18 mouse cellular contexts compared by ENCODE assay signal in genomic region chr10:125623836-125624235, GRCm38 (mm10).
DNase-seq lines count a peak whose midpoint lies in the region; ATAC-seq lines count a peak whose summit lies in the region.
"Had no signal": no experiment of that assay in that cellular context is flagged by ENCODE, and none has a peak within 500 bp of the region (broad histone marks: within the 10 kb centered on the region; RNA-seq: fewer than 3 reads in every experiment).

No protein-coding gene starts in this region.

- no peak for ATAC-seq in hindbrain, embryonic 11.5 days (ENCODE audit: low FRiP score)
- ATAC-seq in hindbrain, embryonic 12.5 days (ENCODE audit: low FRiP score) = no peak
- peak; percentile 51; the same call in 1 of the 2 replicates for ATAC-seq in forebrain, embryonic 15.5 days (replicated peaks)
- ATAC-seq: CD4-positive, CD25-positive, alpha-beta regulatory T cell, adult 4 months had no signal

- H3K27me3 ChIP-seq in hindbrain, embryonic 11.5 days (ENCODE audit: control insufficient read depth, insufficient read depth, low read length) = no peaks in the 10 kb centered on the region
- no peaks in the 10 kb centered on the region for H3K27me3 ChIP-seq in hindbrain, embryonic 12.5 days
- H3K27me3 ChIP-seq in forebrain, embryonic 15.5 days = no peaks in the 10 kb centered on the region
- H3K27me3 ChIP-seq: limb, embryonic 15.5 days; neural tube, embryonic 12.5 days had no signal

- H3K27ac ChIP-seq in hindbrain, embryonic 11.5 days (ENCODE audit: low read depth, low read length) = no peak overlapping the region
- no peak overlapping the region for H3K27ac ChIP-seq in hindbrain, embryonic 12.5 days
- H3K27ac ChIP-seq in forebrain, embryonic 15.5 days (replicated peaks) = no peak overlapping the region
- H3K27ac ChIP-seq: kidney, postnatal 0 days; limb, embryonic 15.5 days; neural tube, embryonic 12.5 days had no signal

- peak; percentile 13 for DNase-seq in hindbrain, embryonic 11.5 days (ENCODE audit: low spot score)
- peak; percentile 52 for DNase-seq in retina, embryonic 14.5 days (ENCODE audit: low spot score)
- DNase-seq in retina, postnatal 1 day = no peak
- DNase-seq in right cerebral cortex, postnatal 25 days = no peak
- no peak for DNase-seq in ovary, postnatal 10 days (ENCODE audit: low spot score)
- DNase-seq: cerebellum, adult 8-10 months; heart, postnatal 10 days; kidney, adult 18-20 months; lung, postnatal 10 days; spleen, adult 18-20 months; thymus, postnatal 25 days had no signal

- H3K4me1 ChIP-seq in hindbrain, embryonic 11.5 days (replicated peaks; ENCODE audit: control insufficient read depth, insufficient read depth, low read length) = no peaks in the 10 kb centered on the region
- H3K4me1 ChIP-seq in hindbrain, embryonic 12.5 days = no peaks in the 10 kb centered on the region
- H3K4me1 ChIP-seq in forebrain, embryonic 15.5 days = peaks cover 9% of the 10 kb centered on the region
- H3K4me1 ChIP-seq: limb, embryonic 15.5 days; neural tube, embryonic 12.5 days had no signal

- H3K36me3 ChIP-seq in hindbrain, embryonic 11.5 days (ENCODE audit: control insufficient read depth, insufficient read depth, low read length) = no peaks in the 10 kb centered on the region
- H3K36me3 ChIP-seq in hindbrain, embryonic 12.5 days = no peaks in the 10 kb centered on the region
- no peaks in the 10 kb centered on the region for H3K36me3 ChIP-seq in forebrain, embryonic 15.5 days
- H3K36me3 ChIP-seq: limb, embryonic 15.5 days; neural tube, embryonic 12.5 days had no signal

- H3K4me2 ChIP-seq in hindbrain, embryonic 11.5 days (replicated peaks; ENCODE audit: low read depth, low read length) = no peak overlapping the region
- H3K4me2 ChIP-seq in hindbrain, embryonic 12.5 days (replicated peaks) = no peak overlapping the region
- H3K4me2 ChIP-seq in forebrain, embryonic 15.5 days (replicated peaks) = 0 out of 2 replicates have a peak overlapping the region, but pooled peaks have one; percentile 14
- H3K4me2 ChIP-seq: heart, embryonic 11.5 days; limb, embryonic 15.5 days; neural tube, embryonic 12.5 days had no signal

- no peak overlapping the region for H3K4me3 ChIP-seq in hindbrain, embryonic 11.5 days (ENCODE audit: low read depth, low read length)
- H3K4me3 ChIP-seq in hindbrain, embryonic 12.5 days = no peak overlapping the region
- no peak overlapping the region for H3K4me3 ChIP-seq in forebrain, embryonic 15.5 days
- H3K4me3 ChIP-seq: limb, embryonic 15.5 days; neural tube, embryonic 12.5 days had no signal

- H3K9me3 ChIP-seq in hindbrain, embryonic 11.5 days (ENCODE audit: control insufficient read depth, low read length) = no peaks in the 10 kb centered on the region
- no peaks in the 10 kb centered on the region for H3K9me3 ChIP-seq in hindbrain, embryonic 12.5 days (replicated peaks)
- H3K9me3 ChIP-seq in forebrain, embryonic 15.5 days = no peaks in the 10 kb centered on the region
- H3K9me3 ChIP-seq: limb, embryonic 15.5 days; neural tube, embryonic 12.5 days had no signal

- H3K9ac ChIP-seq in hindbrain, embryonic 11.5 days (ENCODE audit: low read depth, low read length) = no peak overlapping the region
- no peak overlapping the region for H3K9ac ChIP-seq in hindbrain, embryonic 12.5 days
- H3K9ac ChIP-seq in forebrain, embryonic 15.5 days (replicated peaks) = no peak overlapping the region
- H3K9ac ChIP-seq: limb, embryonic 15.5 days; neural tube, embryonic 12.5 days had no signal

- WGBS in hindbrain, embryonic 11.5 days = 15% methylated on average over 7 of the region's 7 CpGs
- 14% methylated on average over 7 of the region's 7 CpGs for WGBS in hindbrain, embryonic 12.5 days
- 2% methylated on average over 7 of the region's 7 CpGs for WGBS in forebrain, embryonic 15.5 days

Comparison
In these comparisons a context has a peak if more than half of its experiments do, and no peak if none do; other contexts are left out.
1. DNase-seq: peak in hindbrain, embryonic 11.5 days (single experiment) and retina, embryonic 14.5 days (single experiment); none in retina, postnatal 1 day (single experiment), right cerebral cortex, postnatal 25 days (single experiment) and ovary, postnatal 10 days (single experiment).